Mouse (Mus musculus) kidney, adult 2 months (tissue): ENCODE data around the gene Kif21b.

Source experiments
- CTCF ChIP-seq: fragments of 200-500 bp; conservative IDR thresholded peaks from 2 replicates; pipeline ENCODE4 v1.5.1; 2011; ENCODE audit warnings: low read depth, mild to moderate bottlenecking, control low read depth, low read length, moderate library complexity, mixed read lengths; ENCODE audit not compliant: insufficient read depth, insufficient read length
- POLR2A ChIP-seq: fragments of 200-500 bp; IDR thresholded peaks from one replicate; pipeline ENCODE4 v1.6.1; 2011; ENCODE audit warnings: low read depth, low read length, control low read depth

- TF ChIP-seq POLR2A = no peak
- TF ChIP-seq CTCF = no peak
These were observed 28.2 kb upstream of the Kif21b start for GRCm38 (mm10) chr1:136102981-136103380.
